ENCODE assay signal across 19 mouse cellular contexts in the genomic region with DNA sequence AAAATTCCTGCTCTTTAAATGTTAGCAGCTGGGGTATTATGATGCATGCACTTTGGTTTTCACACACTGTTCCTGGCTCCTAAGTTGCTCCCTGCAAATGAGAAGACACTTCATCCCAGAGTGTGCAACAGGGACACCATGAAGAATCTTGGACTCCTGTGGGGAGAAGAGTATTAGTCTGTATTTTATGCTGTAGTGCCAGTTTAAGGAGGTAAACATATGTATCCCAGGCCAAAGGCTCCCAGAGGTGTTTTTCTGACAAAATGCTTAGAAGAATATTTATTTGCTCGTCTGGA. TPM values are rescaled to one million over a fixed set of nuclear protein-coding genes. Genes with fewer than 3 reads are reported as not detected.
A peak's percentile ranks its signal among the peaks of the same experiment; 100 is the strongest.
DNase-seq lines count a peak whose midpoint lies in the region; ATAC-seq and TF ChIP-seq lines count a peak whose summit lies in the region.
"Had no signal": no experiment of that assay in that cellular context is flagged by ENCODE, and none has a peak within 500 bp of the region (broad histone marks: within the 10 kb centered on the region; RNA-seq: fewer than 3 reads in every experiment).

No protein-coding gene starts in this region.

- no peak for DNase-seq in hindbrain, embryonic 11.5 days (ENCODE audit: low spot score)
- DNase-seq in neural tube, embryonic 10.5 days (ENCODE audit: extremely low spot score, low spot score): no peak
- no peak for DNase-seq in stomach, postnatal 0 days (ENCODE audit: low spot score)
- DNase-seq in spleen, postnatal 4 days (ENCODE audit: low spot score in 2 of 2): no peak
- no peak for DNase-seq in thymus, adult 2 months

- no peak overlapping the region for H3K9ac ChIP-seq in hindbrain, embryonic 11.5 days (ENCODE audit: low read depth, low read length)
- no peak overlapping the region for H3K9ac ChIP-seq in hindbrain, embryonic 13.5 days
- H3K9ac ChIP-seq in neural tube, embryonic 12.5 days: no peak overlapping the region
- no peak overlapping the region for H3K9ac ChIP-seq in stomach, postnatal 0 days (ENCODE audit: low read length)
- H3K9ac ChIP-seq: liver, embryonic 14.5 days had no signal

- ATAC-seq in hindbrain, embryonic 11.5 days (ENCODE audit: low FRiP score): peak; percentile 47; the same call in 1 of the 2 replicates
- no peak for ATAC-seq in hindbrain, embryonic 13.5 days (ENCODE audit: low FRiP score)
- ATAC-seq in neural tube, embryonic 12.5 days (ENCODE audit: low FRiP score, low read depth): 0 out of 2 replicates have a peak, but pooled peaks have one; percentile 32
- ATAC-seq in megakaryocyte progenitor cell, adult 5-6 weeks (replicated peaks; ENCODE audit: poor library complexity): 0 out of 2 replicates have a peak, but pooled peaks have one; percentile 3
- ATAC-seq in stomach, postnatal 0 days (ENCODE audit: low FRiP score, low TSS enrichment): no peak
- ATAC-seq: intestine, postnatal 0 days had no signal

- no peak overlapping the region for H3K4me2 ChIP-seq in hindbrain, embryonic 11.5 days (replicated peaks; ENCODE audit: low read depth, low read length)
- no peak overlapping the region for H3K4me2 ChIP-seq in hindbrain, embryonic 13.5 days
- no peak overlapping the region for H3K4me2 ChIP-seq in neural tube, embryonic 12.5 days (replicated peaks)
- H3K4me2 ChIP-seq in stomach, postnatal 0 days (replicated peaks; ENCODE audit: low read depth): no peak overlapping the region

- no peaks in the 10 kb centered on the region for H3K9me3 ChIP-seq in hindbrain, embryonic 11.5 days (ENCODE audit: control insufficient read depth, low read length)
- no peaks in the 10 kb centered on the region for H3K9me3 ChIP-seq in hindbrain, embryonic 13.5 days
- H3K9me3 ChIP-seq in neural tube, embryonic 12.5 days: no peaks in the 10 kb centered on the region
- no peaks in the 10 kb centered on the region for H3K9me3 ChIP-seq in stomach, postnatal 0 days (ENCODE audit: control insufficient read depth, low read length)

- no peaks in the 10 kb centered on the region for H3K4me1 ChIP-seq in hindbrain, embryonic 11.5 days (replicated peaks; ENCODE audit: control insufficient read depth, insufficient read depth, low read length)
- no peaks in the 10 kb centered on the region; the same call in 1 of the 2 replicates for H3K4me1 ChIP-seq in hindbrain, embryonic 13.5 days (replicated peaks)
- no peaks in the 10 kb centered on the region for H3K4me1 ChIP-seq in neural tube, embryonic 12.5 days
- H3K4me1 ChIP-seq in stomach, postnatal 0 days (replicated peaks; ENCODE audit: control insufficient read depth, insufficient read depth): no peaks in the 10 kb centered on the region
- H3K4me1 ChIP-seq in thymus, adult 2 months (replicated peaks; ENCODE audit: control insufficient read depth, insufficient read depth, low read length): no peaks in the 10 kb centered on the region

- no peaks in the 10 kb centered on the region for H3K36me3 ChIP-seq in hindbrain, embryonic 11.5 days (ENCODE audit: control insufficient read depth, insufficient read depth, low read length)
- no peaks in the 10 kb centered on the region for H3K36me3 ChIP-seq in hindbrain, embryonic 13.5 days
- H3K36me3 ChIP-seq in neural tube, embryonic 12.5 days: no peaks in the 10 kb centered on the region
- H3K36me3 ChIP-seq in stomach, postnatal 0 days (ENCODE audit: control insufficient read depth, insufficient read depth, low read length): no peaks in the 10 kb centered on the region
- H3K36me3 ChIP-seq in thymus, adult 2 months (ENCODE audit: control insufficient read depth, insufficient read depth, low read length): no peaks in the 10 kb centered on the region

- H3K4me3 ChIP-seq in hindbrain, embryonic 11.5 days (ENCODE audit: low read depth, low read length): no peak overlapping the region
- no peak overlapping the region for H3K4me3 ChIP-seq in hindbrain, embryonic 13.5 days
- H3K4me3 ChIP-seq in neural tube, embryonic 12.5 days: no peak overlapping the region
- H3K4me3 ChIP-seq in stomach, postnatal 0 days (ENCODE audit: low read depth, low read length): no peak overlapping the region
- no peak overlapping the region for H3K4me3 ChIP-seq in thymus, adult 2 months (ENCODE audit: control insufficient read depth, insufficient read depth, low read length)

- no peak for TF ChIP-seq CTCF in stomach, postnatal 0 days (IDR thresholded peaks at IDR 0.05; ENCODE audit: low read depth)
- no peak for TF ChIP-seq CTCF in thymus, adult 2 months (IDR thresholded peaks at IDR 0.05; ENCODE audit: borderline replicate concordance, control insufficient read depth, extremely low read depth, insufficient read depth, low read length, poor library complexity)

- 86% methylated on average over 1 of the region's 1 CpGs for WGBS in hindbrain, embryonic 11.5 days
- WGBS in hindbrain, embryonic 13.5 days: 85% methylated on average over 1 of the region's 1 CpGs
- 88% methylated on average over 1 of the region's 1 CpGs for WGBS in neural tube, embryonic 12.5 days
- WGBS in stomach, postnatal 0 days: 71% methylated on average over 1 of the region's 1 CpGs
- 94% methylated on average over 1 of the region's 1 CpGs for WGBS in thymus, adult 2 months

- H3K27me3 ChIP-seq in hindbrain, embryonic 11.5 days (ENCODE audit: control insufficient read depth, insufficient read depth, low read length): no peaks in the 10 kb centered on the region
- no peaks in the 10 kb centered on the region for H3K27me3 ChIP-seq in hindbrain, embryonic 13.5 days
- H3K27me3 ChIP-seq in neural tube, embryonic 12.5 days (replicated peaks): no peaks in the 10 kb centered on the region
- no peaks in the 10 kb centered on the region for H3K27me3 ChIP-seq in stomach, postnatal 0 days (ENCODE audit: control insufficient read depth, insufficient read depth, low read length)
- H3K27me3 ChIP-seq in thymus, adult 2 months (ENCODE audit: control insufficient read depth, insufficient read depth, low read length): no peaks in the 10 kb centered on the region

- no peak for TF ChIP-seq EP300 in stomach, postnatal 0 days (optimal IDR thresholded peaks at IDR 0.05)

- no peak overlapping the region for H3K27ac ChIP-seq in hindbrain, embryonic 11.5 days (ENCODE audit: low read depth, low read length)
- H3K27ac ChIP-seq in hindbrain, embryonic 13.5 days: no peak overlapping the region
- H3K27ac ChIP-seq in neural tube, embryonic 12.5 days: no peak overlapping the region
- H3K27ac ChIP-seq in stomach, postnatal 0 days (replicated peaks): peak overlapping the region; percentile 18; the same call in 1 of the 2 replicates
- no peak overlapping the region for H3K27ac ChIP-seq in thymus, adult 2 months (ENCODE audit: control insufficient read depth, insufficient read depth, low read length)
- H3K27ac ChIP-seq: kidney, postnatal 0 days; liver, embryonic 14.5 days had no signal

- no peak for TF ChIP-seq POLR2A in thymus, adult 2 months (IDR thresholded peaks at IDR 0.05; ENCODE audit: control insufficient read depth, extremely low read depth, insufficient read depth, low read length, poor library complexity)

RNA-seq across cellular contexts. Expression of a gene that starts 0.8 kb away (rescaled TPM):
- not detected in 2 replicates for polyA plus RNA-seq in hindbrain, embryonic 11.5 days (2014; fragmentation: Nextera tagmentation; extraction: Ambion mirVana)
- polyA plus RNA-seq in hindbrain, embryonic 13.5 days (2015; fragmentation: Nextera tagmentation; extraction: Ambion mirVana): not detected in 2 replicates
- not detected in 2 replicates for polyA plus RNA-seq in neural tube, embryonic 12.5 days (2016; fragmentation: Nextera tagmentation; extraction: Ambion mirVana)
- not detected in 2 replicates for total RNA-seq in megakaryocyte progenitor cell, adult 5-6 weeks (2015)
- total RNA-seq in megakaryocyte progenitor cell, adult 5-6 weeks (2017): not detected in 2 replicates
- 22,358 and 23,362 TPM in 2 replicates for polyA plus RNA-seq in stomach, postnatal 0 days (2015; fragmentation: Nextera tagmentation; extraction: Ambion mirVana)
- 0.46 and 0.59 TPM in 2 replicates for polyA plus RNA-seq in thymus, adult 2 months (2012; rRNA removed)
- total RNA-seq: adrenal gland, postnatal 10 days; gastrocnemius, adult 8-10 months; heart, adult 18-20 months; heart, postnatal 14 days; left cerebral cortex, postnatal 36 days; MEL; neutrophil, adult 5-6 weeks had no signal
- polyA plus RNA-seq: CD4-positive, CD25-positive, alpha-beta regulatory T cell, adult 4 months had no signal

RNA-seq across cellular contexts. Expression of a gene that starts 9.8 kb away (rescaled TPM):
- 23.9 and 27.2 TPM in 2 replicates for polyA plus RNA-seq in hindbrain, embryonic 11.5 days (2014; fragmentation: Nextera tagmentation; extraction: Ambion mirVana)
- 33.8 and 34.7 TPM in 2 replicates for polyA plus RNA-seq in hindbrain, embryonic 13.5 days (2015; fragmentation: Nextera tagmentation; extraction: Ambion mirVana)
- 33.8 and 39.2 TPM in 2 replicates for polyA plus RNA-seq in neural tube, embryonic 12.5 days (2016; fragmentation: Nextera tagmentation; extraction: Ambion mirVana)
- total RNA-seq in megakaryocyte progenitor cell, adult 5-6 weeks (2015): 17.6 and 21.0 TPM in 2 replicates
- total RNA-seq in megakaryocyte progenitor cell, adult 5-6 weeks (2017): 14.7 and 15.2 TPM in 2 replicates
- polyA plus RNA-seq in stomach, postnatal 0 days (2015; fragmentation: Nextera tagmentation; extraction: Ambion mirVana): 48.6 and 57.3 TPM in 2 replicates
- 38.2 and 40.4 TPM in 2 replicates for polyA plus RNA-seq in thymus, adult 2 months (2012; rRNA removed)

RNA-seq across cellular contexts. Expression of a gene that starts 44.7 kb away (rescaled TPM):
- polyA plus RNA-seq in hindbrain, embryonic 11.5 days (2014; fragmentation: Nextera tagmentation; extraction: Ambion mirVana): 0.25 and 0.86 TPM in 2 replicates
- polyA plus RNA-seq in hindbrain, embryonic 13.5 days (2015; fragmentation: Nextera tagmentation; extraction: Ambion mirVana): 0.53 and 0.82 TPM in 2 replicates
- 0.33 and 0.87 TPM in 2 replicates for polyA plus RNA-seq in neural tube, embryonic 12.5 days (2016; fragmentation: Nextera tagmentation; extraction: Ambion mirVana)
- total RNA-seq in megakaryocyte progenitor cell, adult 5-6 weeks (2015): 0.10 TPM in 2 replicates
- total RNA-seq in megakaryocyte progenitor cell, adult 5-6 weeks (2017): 0.51 TPM in 1 of 2 replicates, not detected in the other
- polyA plus RNA-seq in stomach, postnatal 0 days (2015; fragmentation: Nextera tagmentation; extraction: Ambion mirVana): 0.51 and 0.61 TPM in 2 replicates
- 3.1 and 4.7 TPM in 2 replicates for polyA plus RNA-seq in thymus, adult 2 months (2012; rRNA removed)
- total RNA-seq: gastrocnemius, adult 8-10 months; neutrophil, adult 5-6 weeks had no signal
- polyA plus RNA-seq: CD4-positive, CD25-positive, alpha-beta regulatory T cell, adult 4 months had no signal

Comparison
In these comparisons a context has a peak if more than half of its experiments do, and no peak if none do; other contexts are left out.
1. ATAC-seq: peak in hindbrain, embryonic 11.5 days (single experiment), neural tube, embryonic 12.5 days (single experiment) and megakaryocyte progenitor cell, adult 5-6 weeks (single experiment); none in hindbrain, embryonic 13.5 days (single experiment) and stomach, postnatal 0 days (single experiment).
2. RNA of a gene that starts 0.8 kb away (polyA plus RNA-seq): 22,358 to 23,362 TPM in stomach, postnatal 0 days; 0.46 to 0.59 TPM in thymus, adult 2 months, not detected in neural tube, embryonic 12.5 days, not detected in hindbrain, embryonic 13.5 days and not detected in hindbrain, embryonic 11.5 days; every median in the first group is over 1,000 times any median in the second.